ENCODE assay signal across 8 mouse cellular contexts in the genomic region with DNA sequence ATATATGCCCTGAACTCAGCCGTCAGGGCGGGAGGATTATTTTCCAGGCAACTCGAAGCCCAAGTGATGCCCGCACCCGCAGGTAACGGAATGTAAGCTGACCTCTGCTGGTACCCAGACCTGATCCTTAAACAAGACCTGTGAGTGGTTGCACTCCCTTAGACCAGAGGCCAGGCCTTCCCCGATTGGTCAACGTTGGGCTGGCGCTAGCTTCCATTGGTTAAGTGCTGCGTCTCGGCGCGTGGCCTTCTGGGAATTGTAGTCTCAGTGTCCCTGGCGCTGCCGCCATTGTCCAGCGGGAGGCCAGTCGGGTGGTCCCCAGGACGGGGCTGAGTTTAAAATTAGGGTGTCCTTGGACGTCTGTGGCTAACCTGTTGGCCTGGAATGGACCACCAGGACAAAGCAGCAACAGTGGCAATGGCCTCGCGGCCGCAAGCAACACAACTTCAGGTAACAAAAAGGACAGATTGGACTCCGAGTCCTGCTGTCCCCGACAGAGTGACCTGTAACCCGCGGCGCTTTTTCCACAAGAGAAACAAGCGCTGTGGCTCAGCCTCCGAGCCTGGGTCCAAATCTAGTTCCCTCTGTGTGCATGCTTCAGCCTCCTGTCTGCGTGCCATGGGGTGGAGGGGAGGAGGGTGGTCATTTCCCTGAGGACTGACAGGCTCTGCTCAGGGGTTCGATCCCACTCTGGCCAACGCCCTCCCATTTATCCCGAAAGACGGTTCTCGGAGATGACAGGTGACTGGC. TPM values are rescaled to one million over a fixed set of nuclear protein-coding genes. Genes with fewer than 3 reads are reported as not detected.
DNase-seq lines count a peak whose midpoint lies in the region; ATAC-seq lines count a peak whose summit lies in the region.

Gene Zfp128 (plus strand): TSS at position 267 of the 750 bp plus-strand sequence.

- 3% methylated on average over 35 of the region's 35 CpGs for WGBS in heart, embryonic 10.5 days
- 1% methylated on average over 35 of the region's 35 CpGs for WGBS in kidney, embryonic 15.5 days

- peaks cover 20% of the 10 kb centered on the region for H3K36me3 ChIP-seq in heart, embryonic 10.5 days
- H3K36me3 ChIP-seq in kidney, embryonic 15.5 days, result peaks cover 20% of the 10 kb centered on the region

- H3K9me3 ChIP-seq in heart, embryonic 10.5 days, result no peaks in the 10 kb centered on the region
- H3K9me3 ChIP-seq in kidney, embryonic 15.5 days (replicated peaks), result no peaks in the 10 kb centered on the region

- H3K4me2 ChIP-seq in kidney, embryonic 15.5 days, result peak within 1 kb of the TSS; percentile 78

- ATAC-seq in erythroblast, adult 5-6 weeks (replicated peaks; ENCODE audit: low FRiP score, poor library complexity, severe bottlenecking), result peak; percentile 100
- ATAC-seq in kidney, embryonic 15.5 days (replicated peaks; ENCODE audit: low FRiP score), result peak; percentile 100
- peak; percentile 99 for ATAC-seq in monocyte, adult 5-6 weeks (replicated peaks; ENCODE audit: insufficient number of reproducible peaks, low FRiP score, low TSS enrichment, poor library complexity, severe bottlenecking)

- H3K4me3 ChIP-seq in heart, embryonic 10.5 days, result peak within 1 kb of the TSS; percentile 85
- H3K4me3 ChIP-seq in kidney, embryonic 15.5 days (replicated peaks), result peak within 1 kb of the TSS; percentile 63

- peaks cover 8% of the 10 kb centered on the region for H3K4me1 ChIP-seq in heart, embryonic 10.5 days
- peaks cover 12% of the 10 kb centered on the region for H3K4me1 ChIP-seq in kidney, embryonic 15.5 days

- H3K9ac ChIP-seq in kidney, embryonic 15.5 days, result peak within 1 kb of the TSS; percentile 56

- peak; percentile 88 to 90 for DNase-seq in B cell, adult 2 months
- DNase-seq in brain, adult 2 months (ENCODE audit: low read depth, low spot score), result peak; percentile 99
- peak; percentile 99 for DNase-seq in heart, embryonic 10.5 days (ENCODE audit: low spot score)
- peak; percentile 93 for DNase-seq in liver
- DNase-seq in spleen, postnatal 4 days (ENCODE audit: low spot score in 2 of 2), result peak; percentile 89 to 94

- peak within 1 kb of the TSS; percentile 90 for H3K27ac ChIP-seq in heart, embryonic 10.5 days
- no peak within 1 kb of the TSS for H3K27ac ChIP-seq in kidney, embryonic 15.5 days

- no peaks in the 10 kb centered on the region for H3K27me3 ChIP-seq in heart, embryonic 10.5 days (ENCODE audit: insufficient read depth, poor library complexity, severe bottlenecking)
- H3K27me3 ChIP-seq in kidney, embryonic 15.5 days, result no peaks in the 10 kb centered on the region

RNA-seq across cellular contexts. Expression of gene Zfp128, which starts in this region (rescaled TPM):
- 0.38 and 0.63 TPM in 2 replicates for total RNA-seq in erythroblast, adult 5-6 weeks (2015; ENCODE audit: low replicate concordance)
- total RNA-seq in erythroblast, adult 5-6 weeks (2017; ENCODE audit: low replicate concordance), result 0.28 and 0.68 TPM in 2 replicates
- 3.1 TPM in 2 replicates for polyA plus RNA-seq in heart, embryonic 10.5 days (2016; fragmentation: Nextera tagmentation; extraction: Ambion mirVana)
- 3.7 and 3.8 TPM in 2 replicates for polyA plus RNA-seq in kidney, embryonic 15.5 days (2015; fragmentation: Nextera tagmentation; extraction: Ambion mirVana)
- total RNA-seq in monocyte, adult 5-6 weeks (2017), result 1.6 to 4.2 TPM (median 2.4 TPM) in 3 replicates

Comparison
In these comparisons a context has a peak if more than half of its experiments do, and no peak if none do; other contexts are left out.
1. Peak in ATAC-seq in erythroblast, adult 5-6 weeks; RNA of the gene not detected or under 1 TPM.